Mouse (Mus musculus) cerebellum, postnatal 25 days (tissue): ENCODE data around the gene Afdn.
"Not testable (repeated sequence)": the region's sequence is repeated elsewhere in the genome, so short reads cannot be mapped to it uniquely, and the experiment has no call there.

ENCODE experiments used
- DNase-seq, 2 experiments: peaks; one replicate each; pipeline ENCODE4 v3.0.0; 2021; ENCODE audit warnings: mixed read lengths in 2 of 2

Gene Afdn

DNA sequence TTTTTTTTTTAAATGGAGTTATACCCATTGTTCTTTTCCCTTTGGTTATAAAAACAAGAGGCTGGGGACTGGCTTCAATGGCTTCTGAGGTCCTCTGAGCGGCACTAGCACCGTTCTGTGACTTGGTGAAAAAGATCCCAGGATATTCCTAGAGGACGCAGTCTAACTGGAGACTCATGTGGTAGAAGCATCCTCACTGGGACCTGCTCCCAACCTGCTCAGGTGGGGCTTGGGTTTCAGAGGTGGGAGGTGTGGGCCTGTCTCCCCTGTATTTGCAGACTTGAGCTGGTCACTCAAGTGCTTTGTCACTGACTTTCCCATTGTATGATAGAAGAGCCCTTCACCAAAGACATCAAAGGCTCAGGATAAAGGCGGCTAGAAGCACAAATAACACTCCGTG is 20.4 kb upstream of the Afdn start:
- no peak for DNase-seq

GRCm38 (mm10) chr17:13740796-13741195 is 19.5 kb upstream of the Afdn start:
- no peak for DNase-seq

- no peak for DNase-seq
Observed at GRCm38 (mm10) chr17:13741611-13742010, 18.7 kb upstream of the Afdn start.

- DNase-seq, result no peak
Observed at GRCm38 (mm10) chr17:13742334-13742733, 18.0 kb upstream of the Afdn start.

GRCm38 (mm10) chr17:13742941-13743708 is 17.2 kb upstream of the Afdn start:
- DNase-seq, result no peak

- no peak for DNase-seq
Observed at GRCm38 (mm10) chr17:13743709-13744079, 16.6 kb upstream of the Afdn start.

DNA sequence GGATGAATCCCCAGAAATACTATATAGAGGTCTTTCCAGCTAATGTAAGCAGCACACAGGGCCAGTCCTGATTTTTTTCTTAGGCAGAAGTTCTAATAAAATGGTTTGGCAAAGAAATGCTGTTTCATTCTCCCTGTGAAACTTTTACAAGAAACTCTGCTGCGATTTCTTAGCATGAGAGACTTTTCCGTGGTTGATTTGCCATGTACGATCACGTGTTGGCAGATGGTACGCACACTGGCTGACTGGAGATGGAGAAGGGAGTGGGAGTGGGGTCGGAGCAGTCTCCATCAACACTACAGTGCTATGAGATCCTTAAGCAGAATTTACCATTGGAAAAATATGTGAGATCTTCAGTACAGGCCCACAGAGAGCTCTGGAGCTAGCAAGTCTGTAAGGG is 16.1 kb upstream of the Afdn start:
- no peak for DNase-seq

GRCm38 (mm10) chr17:13744824-13745223 is 15.5 kb upstream of the Afdn start:
- peak; percentile 62 to 82 for DNase-seq

- DNase-seq, result no peak
Observed at GRCm38 (mm10) chr17:13745373-13745772, 15.0 kb upstream of the Afdn start.

DNA sequence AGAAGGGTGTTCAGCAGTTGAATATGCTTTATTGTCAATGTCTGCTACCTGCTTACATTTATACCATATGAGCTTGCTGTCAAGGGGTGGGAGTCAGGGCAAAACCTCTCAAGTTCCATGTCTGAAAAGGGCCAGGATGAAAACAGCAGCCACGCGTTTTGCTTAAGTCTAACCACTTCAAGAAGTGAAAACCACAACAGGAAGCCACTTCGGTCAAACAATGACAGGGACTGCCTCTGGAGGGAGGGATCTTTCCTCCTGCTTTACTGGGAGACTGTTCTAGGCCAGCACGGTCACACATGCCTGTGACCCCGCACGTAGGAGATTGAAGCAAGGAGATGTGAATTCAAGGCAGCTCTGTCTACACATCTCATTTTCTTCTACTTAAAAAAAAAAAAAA is 14.0 kb upstream of the Afdn start:
- DNase-seq, result no peak

GRCm38 (mm10) chr17:13747681-13748080 is 12.7 kb upstream of the Afdn start:
- DNase-seq, result no peak

GRCm38 (mm10) chr17:13749027-13749426 is 11.3 kb upstream of the Afdn start:
- no peak for DNase-seq

DNA sequence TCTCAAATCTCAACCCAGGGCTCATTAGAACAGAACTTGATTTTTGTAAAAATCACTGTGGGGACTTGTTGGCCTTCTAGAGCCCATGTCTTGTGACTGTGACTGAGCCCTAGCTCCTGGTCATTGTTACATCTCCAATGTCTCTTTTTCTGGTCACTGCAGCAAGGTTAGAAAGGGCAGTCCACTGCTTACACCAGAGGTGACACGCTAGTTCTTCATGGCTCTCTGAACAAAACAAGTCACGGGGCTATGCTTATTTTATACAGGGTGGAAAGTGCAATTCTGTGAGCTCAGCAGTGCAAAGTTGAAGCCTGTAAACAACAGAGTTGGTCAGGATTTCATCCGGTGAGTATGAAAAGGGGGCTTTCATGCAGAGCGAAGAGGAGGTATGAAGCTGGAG is 6.4 kb upstream of the Afdn start:
- no peak for DNase-seq

DNA sequence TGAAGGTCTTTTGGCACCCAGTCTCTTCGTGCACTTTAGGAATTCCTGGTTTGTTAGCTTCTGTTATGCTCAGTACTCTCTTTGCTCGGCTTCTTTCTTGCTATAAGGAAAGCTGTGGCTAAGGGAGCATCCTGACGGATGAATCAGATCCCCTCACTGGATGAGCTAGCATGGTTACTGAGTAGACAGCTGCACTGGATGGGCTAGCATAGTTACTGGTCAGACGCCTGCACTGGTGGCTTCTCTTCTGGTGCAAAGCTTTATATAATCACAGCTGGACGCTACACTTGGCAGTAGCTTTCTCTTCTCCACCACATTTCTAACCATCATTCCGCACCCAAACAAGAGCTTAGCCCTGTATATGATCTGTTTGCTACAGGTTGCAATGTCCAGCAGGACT is 5.4 kb upstream of the Afdn start:
- DNase-seq, result no peak

GRCm38 (mm10) chr17:13758586-13758985 is 1.8 kb upstream of the Afdn start:
- DNase-seq, result no peak

DNA sequence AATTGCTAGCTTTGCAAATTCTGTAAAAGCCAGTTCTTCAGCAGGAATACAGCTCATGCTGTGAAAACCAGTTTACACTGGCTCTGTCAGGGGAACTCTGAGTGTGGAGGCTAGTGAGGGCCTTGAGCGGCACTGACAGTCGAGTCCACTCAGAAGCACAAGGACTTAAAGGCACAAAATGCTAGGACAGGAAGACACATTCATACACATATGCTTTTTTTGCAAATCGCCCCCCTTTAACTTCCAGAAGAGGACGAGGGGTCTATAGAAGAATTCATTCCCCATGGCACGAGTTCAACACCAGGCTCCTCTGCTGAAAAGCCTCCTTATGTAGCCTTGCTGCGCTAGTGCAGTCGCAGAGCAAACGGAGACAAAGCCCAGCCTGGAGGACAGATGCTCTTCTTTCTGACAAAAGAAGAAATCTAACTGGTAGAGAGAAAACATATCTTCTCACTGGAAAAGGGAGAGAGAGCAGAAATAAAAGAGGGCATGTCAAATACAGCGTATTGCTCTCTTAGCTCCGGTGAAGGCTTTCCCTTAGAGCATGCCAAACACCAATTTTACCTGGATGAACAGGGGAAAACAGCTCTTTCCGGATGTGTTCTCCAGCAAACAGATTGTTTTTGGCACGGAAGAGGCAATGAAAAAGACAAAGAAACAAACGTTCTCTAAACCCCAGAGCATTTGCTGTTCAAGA is 1.0 kb upstream of the Afdn start:
- peak; percentile 47 for DNase-seq

DNA sequence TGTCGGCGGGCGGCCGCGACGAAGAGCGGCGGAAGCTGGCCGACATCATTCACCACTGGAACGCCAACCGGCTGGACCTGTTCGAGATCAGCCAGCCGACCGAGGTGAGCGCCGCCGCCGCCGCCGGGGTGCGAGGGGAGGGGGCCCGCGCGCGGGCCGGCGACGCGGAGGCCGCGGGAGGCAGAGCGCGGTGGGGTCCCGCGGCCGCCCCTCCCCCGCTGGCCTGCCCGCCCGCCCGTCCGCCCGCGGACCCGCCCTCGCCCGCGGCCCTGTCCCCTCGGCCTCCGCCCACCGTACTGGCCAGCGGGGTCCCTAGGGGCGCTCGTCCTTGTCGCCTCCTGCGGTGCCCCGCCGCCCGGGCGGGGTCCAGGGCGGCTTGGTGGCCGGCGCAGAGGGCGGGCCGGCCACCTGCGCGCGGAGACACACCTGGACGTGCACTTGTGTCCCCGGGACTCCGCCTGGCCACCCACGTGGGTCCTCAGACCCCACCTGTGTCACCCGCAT is 388 bp downstream of the Afdn start:
- DNase-seq, result no peak

DNA sequence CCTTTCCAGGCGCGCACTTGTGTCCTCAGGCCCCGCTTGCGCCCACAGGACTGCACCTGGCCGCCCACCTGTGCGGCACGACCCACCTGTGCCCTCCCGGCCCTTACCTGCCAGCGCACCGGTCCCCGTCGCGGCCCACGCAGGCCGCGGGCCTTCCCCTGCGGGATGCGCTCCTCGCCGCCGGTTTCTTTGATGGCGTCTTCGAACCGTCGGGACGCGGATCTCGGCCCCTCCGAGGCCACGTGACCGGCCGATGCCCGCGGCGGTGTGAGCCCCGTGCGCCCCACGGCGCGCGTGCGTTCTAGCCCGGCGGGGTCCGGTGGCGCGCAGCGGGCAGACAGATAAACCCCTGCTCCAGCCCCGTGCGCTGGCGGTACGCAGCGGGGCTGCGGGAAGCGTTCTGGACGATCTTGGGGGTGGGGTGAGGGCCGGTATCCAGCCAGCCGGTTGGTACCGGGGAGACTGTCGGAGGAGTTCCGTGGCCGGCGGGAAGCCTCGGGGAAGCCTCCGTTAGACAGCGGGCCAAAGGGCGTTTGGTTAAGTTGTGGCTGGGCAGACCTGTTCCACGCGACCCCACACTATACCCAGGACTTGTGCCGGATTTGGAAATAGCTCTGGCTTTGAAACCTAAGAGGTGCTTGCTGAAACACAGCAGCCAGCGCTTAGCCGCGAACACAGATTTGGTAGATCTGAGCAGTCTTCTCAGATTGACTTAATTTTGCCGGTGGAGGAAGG is 1.0 kb downstream of the Afdn start, which contains the start of gene Tcte2:
Gene Tcte2, minus strand, starts transcription at position 647 of the 735 bp plus-strand sequence.
- peak; percentile 73 for DNase-seq

DNA sequence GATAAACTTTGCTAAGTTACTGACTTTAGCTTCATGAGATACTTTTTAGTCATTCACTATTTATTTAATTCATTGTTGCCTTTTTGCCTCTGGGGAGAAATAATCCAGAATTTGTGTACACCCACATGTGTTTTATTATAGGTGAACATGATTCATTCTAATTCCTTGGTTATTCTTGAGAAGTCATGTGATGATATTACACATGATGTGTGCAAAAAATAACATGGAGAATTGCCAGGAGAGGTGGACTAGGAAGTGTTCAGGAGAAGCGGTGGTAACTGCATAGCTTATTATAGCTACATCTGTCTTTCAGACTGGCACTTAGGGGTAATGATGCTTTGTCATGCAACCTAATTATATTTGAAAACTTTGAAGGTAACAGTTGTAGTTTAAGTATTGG is 3.5 kb downstream of the Afdn start:
- DNase-seq, result no peak

GRCm38 (mm10) chr17:13764911-13765310 is 4.6 kb downstream of the Afdn start:
- not testable (repeated sequence) for DNase-seq

DNA sequence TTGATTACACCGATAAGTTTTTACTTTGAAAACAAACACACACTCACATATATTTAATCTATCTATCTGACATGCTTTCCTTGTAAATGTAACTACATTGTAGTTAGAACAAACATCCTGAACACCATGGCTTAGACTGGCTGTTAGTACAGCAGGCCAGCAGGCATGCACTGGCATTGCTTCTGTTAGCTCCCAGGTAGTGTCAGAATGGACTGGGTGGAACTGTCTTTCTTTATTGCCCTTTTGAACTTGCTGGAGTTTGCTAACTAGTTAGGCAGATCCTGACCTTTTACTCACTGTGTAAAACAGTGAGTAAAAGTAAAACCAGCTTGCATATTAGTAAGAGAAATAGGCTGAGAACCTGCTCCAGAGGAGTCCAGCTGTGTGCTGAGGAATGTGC is 8.2 kb downstream of the Afdn start:
- DNase-seq, result no peak

DNA sequence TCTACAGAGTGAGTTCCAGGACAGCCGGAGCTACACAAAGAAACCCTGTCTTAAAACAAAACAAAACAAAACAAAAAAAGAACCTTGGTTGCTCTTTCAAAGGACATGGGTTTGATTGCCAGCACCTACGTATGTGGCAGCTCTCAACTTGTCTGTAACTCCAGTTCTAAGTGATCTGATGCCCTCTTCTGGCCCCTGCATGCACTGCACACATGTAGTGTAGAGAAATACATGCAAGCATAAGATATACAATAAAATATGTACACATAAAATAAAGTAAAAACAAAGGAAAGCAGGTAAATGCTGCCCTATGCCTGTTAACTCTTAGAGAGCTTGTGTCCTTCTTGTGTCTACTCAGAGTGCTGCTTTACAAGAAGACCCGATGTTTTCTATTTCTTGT is 8.9 kb downstream of the Afdn start:
- peak in 1 of 2 experiments; percentile 39 for DNase-seq

- DNase-seq, result no peak
Observed at GRCm38 (mm10) chr17:13777676-13778075, 17.3 kb downstream of the Afdn start.

DNA sequence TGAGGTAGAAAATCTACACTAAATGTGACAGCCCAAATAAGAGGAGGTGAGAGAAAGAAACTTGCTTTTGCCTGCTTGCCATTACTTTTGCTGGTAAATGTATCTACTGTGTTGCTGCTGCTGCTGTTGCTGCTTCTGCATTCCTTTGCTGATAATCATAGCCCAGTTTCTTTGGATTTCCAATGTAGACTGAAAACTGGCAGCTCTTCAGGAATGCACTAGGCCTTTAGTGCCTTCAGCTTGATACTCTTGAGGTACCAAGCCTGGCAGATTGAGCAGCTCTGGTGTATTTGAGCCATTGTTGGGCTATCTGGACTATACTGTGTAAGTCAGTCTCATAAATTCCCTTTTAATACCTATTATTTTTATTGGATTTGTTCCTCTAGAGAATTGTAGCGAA is 18.5 kb downstream of the Afdn start:
- DNase-seq, result no peak
